Mouse (Mus musculus) kidney, adult 2 months (tissue): Measurements from ENCODE around the gene Crlf1.

ENCODE experiments used
- CTCF ChIP-seq: fragments of 200-500 bp; conservative IDR thresholded peaks from 2 replicates; pipeline ENCODE4 v1.5.1; 2011; ENCODE audit warnings: low read depth, mild to moderate bottlenecking, control low read depth, low read length, moderate library complexity, mixed read lengths; ENCODE audit not compliant: insufficient read depth, insufficient read length
- POLR2A ChIP-seq: fragments of 200-500 bp; IDR thresholded peaks from one replicate; pipeline ENCODE4 v1.6.1; 2011; ENCODE audit warnings: low read depth, low read length, control low read depth

DNA sequence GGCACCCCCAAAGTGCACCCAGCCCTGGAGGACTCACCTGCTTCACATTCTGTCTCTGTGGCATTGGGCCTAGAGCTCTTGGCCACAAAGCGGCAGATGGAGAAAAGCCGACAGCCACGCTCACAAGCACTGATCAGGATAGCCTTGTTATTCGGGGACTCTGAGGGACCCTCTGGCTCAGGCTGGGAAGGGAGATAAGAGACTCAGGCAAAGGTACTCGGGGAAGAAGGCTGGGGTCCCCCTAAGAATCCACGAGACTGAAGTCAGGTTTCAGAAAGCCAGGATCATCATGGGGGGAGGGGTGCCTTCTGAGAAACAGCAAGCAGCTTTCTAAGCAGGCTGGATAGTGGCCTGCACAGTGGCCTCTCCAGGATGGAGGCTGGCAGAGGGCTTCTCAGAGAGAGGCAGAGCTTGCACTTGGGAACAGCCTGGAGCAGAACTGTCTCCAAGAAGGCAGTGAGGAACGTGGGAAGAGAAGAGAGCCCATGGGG lies 6.7 kb upstream of the Crlf1 start:
- no peak for TF ChIP-seq CTCF
- TF ChIP-seq POLR2A: no peak
